Mouse (Mus musculus): ENCODE results near the gene Oxnad1. TPM values are rescaled to one million over a fixed set of nuclear protein-coding genes. Genes with fewer than 3 reads are reported as not detected.

Gene Oxnad1
- total and polyA plus RNA-seq, 3 experiments, result 47.6 to 111 (median 77.7) TPM

- Histone ChIP-seq H3K4me2 (ENCODE audit: insufficient read depth, low read depth, poor library complexity, severe bottlenecking) (no peak overlapping the region), H3K36me3 (replicated peaks in 1 of 2; ENCODE audit: control insufficient read depth in 1 of 2, insufficient read depth in 1 of 2, low read length in 1 of 2) (peaks cover 67 to 95% of the 10 kb centered on the region in 2 experiments), H3K79me2 (replicated peaks; ENCODE audit: control insufficient read depth, extremely low read depth, insufficient read depth, poor library complexity, severe bottlenecking) (no peaks in the 10 kb centered on the region), H3K27ac (ENCODE audit: insufficient read depth, low read depth) (no peak overlapping the region), H3K9ac (ENCODE audit: insufficient read depth, low read depth) (no peak overlapping the region), H3K9me3 (replicated peaks; ENCODE audit: low read length) (peaks cover 19% of the 10 kb centered on the region), H3K4me3 (replicated peaks in 1 of 3; ENCODE audit: low read depth in 2 of 3, low read length in 2 of 3, poor library complexity in 1 of 3) (no peak overlapping the region), H3K27me3 (replicated peaks) (no peaks in the 10 kb centered on the region), H3K4me1 (ENCODE audit: control insufficient read depth in 1 of 2, insufficient read depth in 2 of 2) (peaks cover 0 to 18% of the 10 kb centered on the region in 2 experiments; a peak in 1 of 4 replicates)
- no peak for DNase-seq (ENCODE audit: extremely low read depth)
- in situ Hi-C loops (cut with MboI; ENCODE audit: low pct_ligation_motif_present, low pct_unique_long_range_greater_than_20kb, low sequenced_read_pairs) (no loop called here), dilution Hi-C loops (cut with MboI; ENCODE audit: extremely low pct_ligation_motif_present, extremely low pct_unique_long_range_greater_than_20kb, low sequenced_read_pairs) (no loop called here)
- TF ChIP-seq ZKSCAN1 (IDR thresholded peaks at IDR 0.05; ENCODE audit: borderline replicate concordance, low read depth, low read length), result no peak
These were observed 13.8 kb downstream of the Oxnad1 start for GRCm38 (mm10) chr14:32098951-32099350.

- H3K79me2 ChIP-seq (replicated peaks; ENCODE audit: control insufficient read depth, extremely low read depth, insufficient read depth, poor library complexity, severe bottlenecking), result no peaks in the 10 kb centered on the region
- dilution Hi-C loops (cut with MboI; ENCODE audit: extremely low pct_ligation_motif_present, extremely low pct_unique_long_range_greater_than_20kb, low sequenced_read_pairs) (no loop called here), in situ Hi-C loops (cut with MboI; ENCODE audit: low pct_ligation_motif_present, low pct_unique_long_range_greater_than_20kb, low sequenced_read_pairs) (no loop called here)
- H3K9ac ChIP-seq (ENCODE audit: insufficient read depth, low read depth), result no peak overlapping the region
- H3K4me3 ChIP-seq (replicated peaks in 1 of 3; ENCODE audit: low read depth in 2 of 3, low read length in 2 of 3, poor library complexity in 1 of 3), result no peak overlapping the region
- H3K4me2 ChIP-seq (ENCODE audit: insufficient read depth, low read depth, poor library complexity, severe bottlenecking), result no peak overlapping the region
- peaks cover 19% of the 10 kb centered on the region for H3K9me3 ChIP-seq (replicated peaks; ENCODE audit: low read length)
- peaks cover 32 to 59% of the 10 kb centered on the region in 2 experiments for H3K36me3 ChIP-seq (replicated peaks in 1 of 2; ENCODE audit: control insufficient read depth in 1 of 2, insufficient read depth in 1 of 2, low read length in 1 of 2)
- no peak for DNase-seq (ENCODE audit: extremely low read depth)
- no peak overlapping the region for H3K27ac ChIP-seq (ENCODE audit: insufficient read depth, low read depth)
- peaks cover 0 to 9% of the 10 kb centered on the region in 2 experiments; a peak in 2 of 4 replicates for H3K4me1 ChIP-seq (ENCODE audit: control insufficient read depth in 1 of 2, insufficient read depth in 2 of 2)
- TF ChIP-seq RAD21 (IDR thresholded peaks at IDR 0.05; ENCODE audit: low read depth, low read length) (no peak), MXI1 (IDR thresholded peaks at IDR 0.05; ENCODE audit: low read depth, low read length) (no peak), KAT2A (IDR thresholded peaks at IDR 0.05; ENCODE audit: insufficient replicate concordance, low read length) (no peak), ELF1 (IDR thresholded peaks at IDR 0.05; ENCODE audit: low read depth, low read length) (no peak), UBTF (IDR thresholded peaks at IDR 0.05; ENCODE audit: low read depth, low read length) (no peak), POLR2AphosphoS2 (IDR thresholded peaks at IDR 0.05; ENCODE audit: low read depth, low read length) (no peak), IRF4 (IDR thresholded peaks at IDR 0.05; ENCODE audit: low read depth, low read length) (no peak), GABPA (IDR thresholded peaks at IDR 0.05; ENCODE audit: insufficient replicate concordance, low read depth, low read length) (no peak), NELFE (IDR thresholded peaks at IDR 0.05; ENCODE audit: low read depth, low read length) (no peak), TCF12 (IDR thresholded peaks at IDR 0.05; ENCODE audit: low read depth, low read length) (no peak), HCFC1 (IDR thresholded peaks at IDR 0.05; ENCODE audit: low read depth, low read length) (no peak)
- H3K27me3 ChIP-seq (replicated peaks), result no peaks in the 10 kb centered on the region
These were observed 18.4 kb downstream of the Oxnad1 start for GRCm38 (mm10) chr14:32103556-32103955.

- dilution Hi-C loops (cut with MboI; ENCODE audit: extremely low pct_ligation_motif_present, extremely low pct_unique_long_range_greater_than_20kb, low sequenced_read_pairs), result no loop called here
- Histone ChIP-seq H3K27ac (ENCODE audit: insufficient read depth, low read depth) (no peak overlapping the region), H3K4me2 (ENCODE audit: insufficient read depth, low read depth, poor library complexity, severe bottlenecking) (no peak overlapping the region), H3K4me3 (replicated peaks in 1 of 3; ENCODE audit: low read depth in 2 of 3, low read length in 2 of 3, poor library complexity in 1 of 3) (no peak overlapping the region), H3K27me3 (replicated peaks) (no peaks in the 10 kb centered on the region), H3K9ac (ENCODE audit: insufficient read depth, low read depth) (no peak overlapping the region), H3K9me3 (replicated peaks; ENCODE audit: low read length) (peaks cover under 1% of the 10 kb centered on the region), H3K79me2 (replicated peaks; ENCODE audit: control insufficient read depth, extremely low read depth, insufficient read depth, poor library complexity, severe bottlenecking) (no peaks in the 10 kb centered on the region), H3K36me3 (replicated peaks in 1 of 2; ENCODE audit: control insufficient read depth in 1 of 2, insufficient read depth in 1 of 2, low read length in 1 of 2) (peaks cover 12 to 38% of the 10 kb centered on the region in 2 experiments), H3K4me1 (ENCODE audit: control insufficient read depth in 1 of 2, insufficient read depth in 2 of 2) (peaks cover 0 to 9% of the 10 kb centered on the region in 2 experiments; a peak in 2 of 4 replicates)
- TF ChIP-seq ZMIZ1 (IDR thresholded peaks at IDR 0.05; ENCODE audit: low read depth, low read length), result no peak
- TF ChIP-seq BHLHE40 (IDR thresholded peaks at IDR 0.05; ENCODE audit: low read depth, low read length), result peak; percentile 28; the same call in 1 of the 2 replicates
- in situ Hi-C loops (cut with MboI; ENCODE audit: low pct_ligation_motif_present, low pct_unique_long_range_greater_than_20kb, low sequenced_read_pairs), result no loop called here
- DNase-seq (ENCODE audit: extremely low read depth), result no peak
These were observed 20.5 kb downstream of the Oxnad1 start for GRCm38 (mm10) chr14:32105663-32106062.
